Mouse (Mus musculus): Measurements from ENCODE around the gene Neurog2. TPM values are rescaled to one million over a fixed set of nuclear protein-coding genes. Genes with fewer than 3 reads are reported as not detected.

Gene Neurog2
- polyA plus RNA-seq, 1 experiment from 2014 or later, result not detected

DNA sequence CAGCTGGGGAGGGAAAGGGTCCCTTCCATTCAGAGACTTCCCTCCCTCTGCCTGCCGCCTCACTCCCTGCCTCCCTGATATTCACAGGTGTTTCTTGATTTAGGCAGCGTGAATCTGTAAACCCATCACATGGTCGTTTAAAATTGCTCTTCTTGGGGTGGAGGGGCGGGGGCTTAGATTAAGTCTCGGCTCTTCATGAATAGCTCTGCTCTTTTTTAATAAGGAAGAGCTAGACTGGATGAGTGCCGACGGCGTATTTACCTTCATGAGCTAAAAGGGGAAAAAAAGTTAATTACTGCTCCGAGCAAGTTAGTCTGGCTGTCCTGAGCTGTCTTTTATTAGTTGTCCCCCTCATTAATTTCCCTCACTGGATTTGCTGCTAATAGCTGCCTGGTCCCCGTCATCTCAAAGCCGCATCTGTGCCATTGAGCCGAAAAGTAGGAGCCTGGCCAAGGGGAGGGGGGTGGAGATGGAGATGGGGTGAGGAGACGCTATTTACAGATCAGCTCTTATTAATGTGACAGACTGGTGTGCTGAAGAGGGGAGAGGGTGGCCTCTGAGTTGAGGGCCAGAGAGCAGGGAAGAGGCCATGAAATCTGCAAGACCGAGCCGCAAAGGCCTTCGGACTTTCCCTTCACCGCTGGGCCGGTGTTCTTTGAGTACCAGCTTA lies 13.4 kb downstream of the Neurog2 start:
- Histone ChIP-seq H3K27ac (ENCODE audit: low read depth) (no peak overlapping the region), H3K36me3 (ENCODE audit: insufficient read depth) (no peaks in the 10 kb centered on the region), H3K9ac (no peak overlapping the region), H3K4me2 (no peak overlapping the region), H3K4me3 (ENCODE audit: low read depth, low read length) (no peak overlapping the region), H3K4me1 (ENCODE audit: insufficient read depth) (no peaks in the 10 kb centered on the region), H3K27me3 (ENCODE audit: insufficient read depth, low read length) (peaks cover 47% of the 10 kb centered on the region), H3K9me3 (ENCODE audit: low read depth, low read length) (no peaks in the 10 kb centered on the region)
- DNase-seq (no peak), ATAC-seq (ENCODE audit: insufficient read depth) (no peak)
- no peak for TF ChIP-seq CTCF (IDR thresholded peaks at IDR 0.05; ENCODE audit: low read depth)
- 38% methylated on average over 18 of the region's 18 CpGs for WGBS

DNA sequence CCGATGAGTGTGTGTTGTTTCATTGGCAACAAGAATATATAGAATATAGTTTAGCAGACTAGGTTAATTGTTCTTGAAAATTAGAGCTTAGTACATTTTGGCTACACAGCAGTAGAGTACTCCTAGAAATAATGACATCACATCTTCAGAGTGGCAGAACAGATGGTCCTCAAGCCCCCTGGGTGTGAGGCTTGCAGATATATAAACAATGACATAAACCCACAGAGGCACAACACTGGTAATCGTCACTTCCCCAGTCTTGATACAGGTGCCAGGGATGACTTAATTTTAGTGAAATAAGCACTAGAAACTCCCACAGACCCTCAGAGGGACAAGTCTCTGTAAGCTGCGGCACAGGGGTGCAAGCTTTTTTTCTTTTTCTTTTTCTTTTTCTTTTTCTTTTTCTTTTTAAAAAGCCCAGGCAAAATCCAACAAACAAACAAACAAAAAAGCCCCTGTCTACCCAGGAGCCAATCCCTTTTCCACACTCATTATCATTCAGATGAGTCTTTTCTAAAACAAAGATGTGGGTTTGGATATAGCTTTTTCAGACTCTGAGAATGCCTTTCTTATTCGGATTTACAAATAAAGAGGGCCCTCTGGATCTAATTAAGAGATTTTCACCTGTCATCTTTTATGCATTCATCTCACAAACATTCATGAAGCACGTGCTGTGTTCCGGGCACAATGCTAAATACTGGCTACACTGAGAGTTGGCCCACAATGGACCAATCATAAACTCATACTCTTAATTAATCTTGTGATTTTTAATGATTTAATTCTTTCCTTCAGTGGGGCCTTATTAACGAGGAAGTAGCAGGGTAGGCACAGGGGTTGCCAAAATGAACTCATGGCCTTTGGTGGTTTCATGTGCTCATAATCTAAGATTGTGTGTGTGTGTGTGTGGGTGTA lies 19.1 kb downstream of the Neurog2 start:
- no peaks in the 10 kb centered on the region for H3K4me1 ChIP-seq (ENCODE audit: insufficient read depth)
- DNase-seq (no peak), ATAC-seq (ENCODE audit: insufficient read depth) (no peak)
- H3K27ac ChIP-seq (ENCODE audit: low read depth), result no peak overlapping the region
- H3K4me2 ChIP-seq, result no peak overlapping the region
- TF ChIP-seq CTCF (IDR thresholded peaks at IDR 0.05; ENCODE audit: low read depth), result no peak
- no peak overlapping the region for H3K9ac ChIP-seq
- H3K4me3 ChIP-seq (ENCODE audit: low read depth, low read length), result no peak overlapping the region
- H3K36me3 ChIP-seq (ENCODE audit: insufficient read depth), result no peaks in the 10 kb centered on the region
- 56% methylated on average over 7 of the region's 7 CpGs for WGBS
- peaks cover 1% of the 10 kb centered on the region; the same call in 1 of the 2 replicates for H3K27me3 ChIP-seq (ENCODE audit: insufficient read depth, low read length)
- H3K9me3 ChIP-seq (ENCODE audit: low read depth, low read length), result no peaks in the 10 kb centered on the region

DNA sequence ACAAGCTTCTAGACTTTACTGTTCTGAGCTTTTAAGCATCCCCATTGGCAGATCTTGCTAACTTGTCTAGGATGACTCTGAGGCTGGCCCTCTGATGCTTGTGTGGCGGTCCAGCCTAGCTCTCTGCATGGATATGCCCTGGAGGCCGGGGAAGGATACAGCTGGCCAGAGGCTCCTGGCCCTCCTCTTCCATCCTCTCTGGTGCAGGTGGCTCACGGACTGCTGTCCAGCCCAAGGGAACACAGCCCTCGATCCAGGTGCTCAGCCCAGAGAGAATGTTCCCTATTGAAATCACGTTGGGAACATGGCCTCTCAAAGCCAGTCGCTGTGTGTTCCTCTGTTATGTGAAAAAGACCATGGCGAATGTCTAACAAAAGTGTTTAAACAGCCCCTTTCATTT lies 27.8 kb downstream of the Neurog2 start:
- Histone ChIP-seq H3K9ac (no peak overlapping the region), H3K9me3 (ENCODE audit: low read depth, low read length) (no peaks in the 10 kb centered on the region), H3K4me1 (ENCODE audit: insufficient read depth) (no peaks in the 10 kb centered on the region), H3K27me3 (ENCODE audit: insufficient read depth, low read length) (no peaks in the 10 kb centered on the region), H3K4me3 (ENCODE audit: low read depth, low read length) (no peak overlapping the region), H3K27ac (ENCODE audit: low read depth) (no peak overlapping the region), H3K4me2 (no peak overlapping the region), H3K36me3 (ENCODE audit: insufficient read depth) (no peaks in the 10 kb centered on the region)
- DNase-seq (no peak), ATAC-seq (ENCODE audit: insufficient read depth) (no peak)
- WGBS, result 73% methylated on average over 7 of the region's 7 CpGs
- no peak for TF ChIP-seq CTCF (IDR thresholded peaks at IDR 0.05; ENCODE audit: low read depth)

DNA sequence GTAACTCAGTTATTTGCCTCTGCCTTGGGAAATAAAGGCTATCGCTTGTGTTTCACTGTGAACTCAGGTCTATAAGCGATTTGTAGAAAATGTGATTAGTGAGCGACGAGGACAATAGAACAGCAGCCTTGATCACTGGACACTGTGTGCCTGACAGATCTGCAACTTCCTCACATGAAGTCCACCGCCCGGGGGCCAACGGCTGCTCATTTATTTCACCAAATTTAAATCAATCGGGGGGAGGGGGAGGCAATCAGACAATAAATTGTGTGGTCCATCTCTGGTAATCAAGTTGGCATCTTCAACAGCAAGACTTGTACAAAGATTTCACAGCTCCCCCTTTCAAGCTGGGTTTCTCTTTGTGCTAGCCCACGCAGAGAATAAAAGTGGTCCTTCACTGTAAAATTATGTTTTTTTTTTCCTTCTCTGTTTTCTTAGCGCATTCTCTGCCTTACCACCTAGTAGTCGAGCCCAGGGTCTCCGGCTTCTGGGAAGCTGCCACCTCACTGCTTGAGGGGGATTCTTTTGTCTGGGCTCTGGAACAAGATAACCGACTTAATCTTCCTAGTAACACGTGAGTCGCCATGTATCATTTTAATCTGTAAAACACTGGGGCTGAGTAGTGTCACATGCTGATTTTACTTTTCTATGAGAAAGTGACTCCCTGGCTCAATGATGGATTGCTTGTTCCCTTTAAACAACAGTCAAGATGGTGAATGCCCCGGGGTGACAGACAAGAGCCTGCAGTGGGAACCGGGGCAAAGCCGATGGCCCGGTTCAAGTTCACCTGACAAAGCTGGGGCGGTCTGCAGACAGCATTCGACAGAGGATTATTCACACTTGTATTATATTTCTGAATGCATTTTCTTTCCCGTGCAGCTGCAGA lies 29.0 kb downstream of the Neurog2 start:
- Histone ChIP-seq H3K9me3 (ENCODE audit: low read depth, low read length) (no peaks in the 10 kb centered on the region), H3K27ac (ENCODE audit: low read depth) (no peak overlapping the region), H3K36me3 (ENCODE audit: insufficient read depth) (no peaks in the 10 kb centered on the region), H3K27me3 (ENCODE audit: insufficient read depth, low read length) (no peaks in the 10 kb centered on the region), H3K4me3 (ENCODE audit: low read depth, low read length) (no peak overlapping the region), H3K4me1 (ENCODE audit: insufficient read depth) (no peaks in the 10 kb centered on the region), H3K9ac (no peak overlapping the region), H3K4me2 (no peak overlapping the region)
- WGBS, result 45% methylated on average over 22 of the region's 22 CpGs
- no peak for DNase-seq
- TF ChIP-seq CTCF (IDR thresholded peaks at IDR 0.05; ENCODE audit: low read depth), result no peak
- ATAC-seq (ENCODE audit: insufficient read depth), result no peak

DNA sequence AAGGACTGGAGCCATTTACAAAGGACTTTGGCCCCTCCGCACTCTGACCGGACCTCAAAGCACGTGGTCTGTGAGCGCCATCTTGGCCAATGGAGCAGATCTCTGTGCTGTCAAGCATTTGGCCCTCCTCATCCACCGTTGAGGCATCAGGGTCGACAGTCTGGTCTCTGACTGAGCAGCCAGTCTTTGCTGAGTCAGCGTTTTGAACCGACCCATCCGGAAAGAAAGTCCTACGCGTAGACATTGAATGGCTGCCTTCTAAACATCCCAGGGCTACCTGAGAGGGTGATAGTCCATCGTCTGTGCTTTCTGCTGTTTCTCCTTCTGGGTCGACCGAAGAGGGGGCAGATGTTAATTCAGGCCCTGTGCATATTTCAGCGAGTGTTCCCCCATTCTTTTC lies 46.8 kb downstream of the Neurog2 start:
- Histone ChIP-seq H3K9me3 (ENCODE audit: low read depth, low read length) (no peaks in the 10 kb centered on the region), H3K4me1 (ENCODE audit: insufficient read depth) (no peaks in the 10 kb centered on the region), H3K4me2 (no peak overlapping the region), H3K4me3 (ENCODE audit: low read depth, low read length) (no peak overlapping the region), H3K27ac (ENCODE audit: low read depth) (no peak overlapping the region), H3K36me3 (ENCODE audit: insufficient read depth) (no peaks in the 10 kb centered on the region), H3K27me3 (ENCODE audit: insufficient read depth, low read length) (no peaks in the 10 kb centered on the region), H3K9ac (no peak overlapping the region)
- TF ChIP-seq CTCF (IDR thresholded peaks at IDR 0.05; ENCODE audit: low read depth), result no peak
- ATAC-seq (ENCODE audit: insufficient read depth) (no peak), DNase-seq (no peak)
- 90% methylated on average over 15 of the region's 15 CpGs for WGBS

Other genes starting within 250 kb of the Neurog2 start
- 15.9 and 19.6 TPM in 2 replicates for gene Ank2, start 133.8 kb upstream of the Neurog2 start, polyA plus RNA-seq (2014; fragmentation: Nextera tagmentation; extraction: Ambion mirVana)
- 61.6 and 65.8 TPM in 2 replicates for gene Larp7, start 79.8 kb upstream of the Neurog2 start, polyA plus RNA-seq (2014; fragmentation: Nextera tagmentation; extraction: Ambion mirVana)
- gene Zgrf1, start 79.6 kb upstream of the Neurog2 start, polyA plus RNA-seq (2014; fragmentation: Nextera tagmentation; extraction: Ambion mirVana), result 12.3 and 14.0 TPM in 2 replicates
- 1.3 and 1.5 TPM in 2 replicates for gene Alpk1, start 147.4 kb downstream of the Neurog2 start, polyA plus RNA-seq (2014; fragmentation: Nextera tagmentation; extraction: Ambion mirVana)
- gene Tifa, start 156.7 kb downstream of the Neurog2 start, polyA plus RNA-seq (2014; fragmentation: Nextera tagmentation; extraction: Ambion mirVana), result 4.3 and 6.1 TPM in 2 replicates
- gene Ap1ar, start 204.4 kb downstream of the Neurog2 start, polyA plus RNA-seq (2014; fragmentation: Nextera tagmentation; extraction: Ambion mirVana), result 56.5 and 69.5 TPM in 2 replicates